Mouse (Mus musculus) frontal cortex, adult 2 months (tissue): Measurements from ENCODE around the gene Cd44. TPM values are rescaled to one million over a fixed set of nuclear protein-coding genes. Genes with fewer than 3 reads are reported as not detected.

Experiments
- DNase-seq, 2 experiments: peaks; one replicate each; pipeline ENCODE4 v3.0.0; 2022; ENCODE audit warnings: low spot score in 1 of 2; ENCODE audit errors: extremely low spot score in 1 of 2
- polyA plus RNA-seq: library from polyadenylated mRNA; depleted of rRNA; stranded (reverse); fragments of >200 nt; gene quantifications from 2 replicates; pipeline ENCODE4 v1.2.3, GENCODE M21; 2012; rRNA removed

Gene Cd44
- polyA plus RNA-seq: 1.7 and 2.0 TPM in 2 replicates

GRCm38 (mm10) chr2:102900875-102901827 is at the start of gene Cd44:
Cd44 (minus strand) TSS chr2:102901665.
- DNase-seq: peak in 1 of 2 experiments; percentile 19

- DNase-seq: no peak
Observed at GRCm38 (mm10) chr2:102948481-102948857, 47.0 kb upstream of the Cd44 start.

- no peak for DNase-seq
Observed at GRCm38 (mm10) chr2:102947846-102948480, 46.5 kb upstream of the Cd44 start.

GRCm38 (mm10) chr2:102945111-102945510 is 43.6 kb upstream of the Cd44 start:
- no peak for DNase-seq

- no peak for DNase-seq
Observed at GRCm38 (mm10) chr2:102944415-102945012, 43.0 kb upstream of the Cd44 start.

GRCm38 (mm10) chr2:102943983-102944382 is 42.5 kb upstream of the Cd44 start:
- DNase-seq: peak; percentile 55 to 66

- DNase-seq: peak; percentile 42 to 62
Observed at GRCm38 (mm10) chr2:102942782-102943080, 41.3 kb upstream of the Cd44 start.

- DNase-seq: no peak
Observed at GRCm38 (mm10) chr2:102941937-102942781, 40.7 kb upstream of the Cd44 start.

GRCm38 (mm10) chr2:102940813-102941361 is 39.4 kb upstream of the Cd44 start:
- DNase-seq: no peak

- no peak for DNase-seq
Observed at GRCm38 (mm10) chr2:102940158-102940557, 38.7 kb upstream of the Cd44 start.

GRCm38 (mm10) chr2:102936886-102937285 is 35.4 kb upstream of the Cd44 start:
- DNase-seq: no peak

- DNase-seq: no peak
Observed at GRCm38 (mm10) chr2:102934834-102935233, 33.4 kb upstream of the Cd44 start.

- no peak for DNase-seq
Observed at GRCm38 (mm10) chr2:102933787-102934186, 32.3 kb upstream of the Cd44 start.

GRCm38 (mm10) chr2:102933142-102933541 is 31.7 kb upstream of the Cd44 start:
- DNase-seq: no peak

GRCm38 (mm10) chr2:102932667-102933066 is 31.2 kb upstream of the Cd44 start:
- no peak for DNase-seq

GRCm38 (mm10) chr2:102928211-102928610 is 26.7 kb upstream of the Cd44 start:
- DNase-seq: no peak

GRCm38 (mm10) chr2:102924480-102924879 is 23.0 kb upstream of the Cd44 start:
- DNase-seq: no peak

- no peak for DNase-seq
Observed at GRCm38 (mm10) chr2:102923682-102924081, 22.2 kb upstream of the Cd44 start.

GRCm38 (mm10) chr2:102922066-102922465 is 20.6 kb upstream of the Cd44 start:
- DNase-seq: no peak

GRCm38 (mm10) chr2:102918301-102918700 is 16.8 kb upstream of the Cd44 start:
- no peak for DNase-seq
